Mouse (Mus musculus) kidney, adult 18-20 months (tissue): ENCODE data around the gene Olfr548-ps1.

ENCODE experiments used
- DNase-seq: peaks from one replicate; pipeline ENCODE4 v3.0.0; 2021

Gene Olfr548-ps1

GRCm38 (mm10) chr7:102575998-102576397 is 35.3 kb downstream of the Olfr548-ps1 start:
- no peak for DNase-seq

GRCm38 (mm10) chr7:102591786-102592185 is 51.1 kb downstream of the Olfr548-ps1 start, which contains the start of gene Olfr551:
TSS of gene Olfr551 (minus strand) at chr7:102591886.
- no peak for DNase-seq
